Mouse (Mus musculus): ENCODE data around the gene Tiam1.
"Not testable (repeated sequence)": the region's sequence is repeated elsewhere in the genome, so short reads cannot be mapped to it uniquely, and the experiment has no call there.

The Tiam1 gene

GRCm38 (mm10) chr16:90109500-90109899 is 34.1 kb downstream of the Tiam1 start:
- no peak for DNase-seq (ENCODE audit: low read depth, low spot score)

- DNase-seq (ENCODE audit: low read depth, low spot score): no peak
Observed at GRCm38 (mm10) chr16:90104714-90105459, 38.7 kb downstream of the Tiam1 start.

GRCm38 (mm10) chr16:90103726-90104125 is 39.8 kb downstream of the Tiam1 start:
- no peak for DNase-seq (ENCODE audit: low read depth, low spot score)

GRCm38 (mm10) chr16:90102596-90102995 is 41.0 kb downstream of the Tiam1 start:
- DNase-seq (ENCODE audit: low read depth, low spot score): no peak

GRCm38 (mm10) chr16:90098191-90098605 is 45.4 kb downstream of the Tiam1 start:
- no peak for DNase-seq (ENCODE audit: low read depth, low spot score)

GRCm38 (mm10) chr16:90097769-90098168 is 45.8 kb downstream of the Tiam1 start:
- no peak for DNase-seq (ENCODE audit: low read depth, low spot score)

- no peak for DNase-seq (ENCODE audit: low read depth, low spot score)
Observed at GRCm38 (mm10) chr16:90096011-90096410, 47.6 kb downstream of the Tiam1 start.

- DNase-seq (ENCODE audit: low read depth, low spot score): no peak
Observed at GRCm38 (mm10) chr16:90093015-90093414, 50.6 kb downstream of the Tiam1 start.

GRCm38 (mm10) chr16:90091906-90092305 is 51.7 kb downstream of the Tiam1 start:
- no peak for DNase-seq (ENCODE audit: low read depth, low spot score)

- no peak for DNase-seq (ENCODE audit: low read depth, low spot score)
Observed at GRCm38 (mm10) chr16:90091112-90091720, 52.4 kb downstream of the Tiam1 start.

GRCm38 (mm10) chr16:90090368-90090767 is 53.2 kb downstream of the Tiam1 start:
- no peak for DNase-seq (ENCODE audit: low read depth, low spot score)

GRCm38 (mm10) chr16:90087256-90087655 is 56.3 kb downstream of the Tiam1 start:
- no peak for DNase-seq (ENCODE audit: low read depth, low spot score)

GRCm38 (mm10) chr16:90086111-90086510 is 57.5 kb downstream of the Tiam1 start:
- no peak for DNase-seq (ENCODE audit: low read depth, low spot score)

GRCm38 (mm10) chr16:90085580-90085979 is 58.0 kb downstream of the Tiam1 start:
- no peak for DNase-seq (ENCODE audit: low read depth, low spot score)

- no peak for DNase-seq (ENCODE audit: low read depth, low spot score)
Observed at GRCm38 (mm10) chr16:90081125-90081524, 62.4 kb downstream of the Tiam1 start.

- DNase-seq (ENCODE audit: low read depth, low spot score): no peak
Observed at GRCm38 (mm10) chr16:90078806-90079381, 64.7 kb downstream of the Tiam1 start.

GRCm38 (mm10) chr16:90073510-90073909 is 70.1 kb downstream of the Tiam1 start:
- no peak for DNase-seq (ENCODE audit: low read depth, low spot score)

GRCm38 (mm10) chr16:90072651-90073050 is 70.9 kb downstream of the Tiam1 start:
- DNase-seq (ENCODE audit: low read depth, low spot score): no peak

- not testable (repeated sequence) for DNase-seq (ENCODE audit: low read depth, low spot score)
Observed at GRCm38 (mm10) chr16:90071125-90071524, 72.4 kb downstream of the Tiam1 start.

- no peak for DNase-seq (ENCODE audit: low read depth, low spot score)
Observed at GRCm38 (mm10) chr16:90070104-90070503, 73.5 kb downstream of the Tiam1 start.

- DNase-seq (ENCODE audit: low read depth, low spot score): no peak
Observed at GRCm38 (mm10) chr16:90069197-90069596, 74.4 kb downstream of the Tiam1 start.

GRCm38 (mm10) chr16:90052905-90053519 is 90.6 kb downstream of the Tiam1 start:
- DNase-seq (ENCODE audit: low read depth, low spot score): no peak

All from embryo, embryonic 11.5 days (tissue).